Mouse (Mus musculus): ENCODE data around the gene Troap.

The Troap gene

DNA sequence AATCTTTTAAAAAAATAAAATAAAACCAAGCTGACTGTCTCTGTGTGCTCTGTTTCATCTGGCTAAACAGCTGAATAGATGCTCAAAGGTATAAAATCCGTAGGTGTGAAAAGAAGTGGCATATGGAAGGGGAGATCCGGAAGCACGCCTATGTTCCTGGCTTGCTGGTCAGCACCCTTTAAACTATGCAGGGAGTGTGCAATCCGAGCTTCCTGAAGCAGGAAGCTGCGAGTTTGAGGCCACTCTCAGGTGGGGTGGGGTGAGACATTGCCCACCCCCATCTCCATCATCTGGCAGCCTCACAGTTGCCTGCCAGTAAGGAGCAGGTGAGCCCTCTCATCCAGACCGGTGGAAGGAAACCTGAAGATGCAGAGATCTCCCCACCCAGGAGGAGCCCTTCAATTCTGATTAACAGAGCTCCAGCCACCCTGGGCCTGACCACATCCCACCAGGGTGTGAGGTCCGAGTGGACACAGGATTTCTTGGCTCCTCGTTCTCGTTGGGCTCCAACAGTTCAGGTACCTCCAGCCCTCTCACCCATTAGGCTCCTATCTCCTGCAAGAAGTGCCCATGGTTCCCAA, at the start of gene Troap:
Troap (plus strand) TSS at position 557 of the 581 bp plus-strand sequence.
- DNase-seq (ENCODE audit: low spot score), result no peak

DNA sequence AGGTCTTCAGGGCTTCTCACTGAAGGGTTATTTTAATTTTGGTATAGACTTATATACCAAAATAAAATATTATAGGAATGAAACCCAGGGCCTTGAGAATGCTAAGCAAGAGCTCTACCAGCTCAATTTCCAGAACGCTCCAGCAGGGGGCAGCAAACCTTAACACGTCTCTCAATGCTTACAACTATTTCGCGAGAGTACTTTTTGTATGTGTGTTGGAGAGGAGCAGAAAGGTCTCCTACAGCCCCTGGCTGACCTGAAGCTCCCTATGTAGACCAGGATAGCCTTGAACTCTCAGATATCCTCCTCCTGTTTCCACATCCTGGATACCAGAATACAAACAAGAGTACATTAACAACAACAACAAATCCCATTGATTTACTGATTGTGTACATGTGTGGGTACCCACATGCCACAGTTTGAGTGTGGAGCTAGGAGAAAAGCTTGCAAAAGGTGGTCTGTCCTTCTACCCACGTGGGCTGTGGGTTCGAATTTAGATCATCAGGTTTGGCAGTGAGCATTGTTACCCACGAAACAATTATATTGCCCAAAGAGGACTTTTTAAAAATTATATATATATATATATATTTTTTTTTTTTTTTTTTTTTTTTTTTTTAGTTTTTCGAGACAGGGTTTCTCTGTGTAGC, 49.6 kb upstream of the Troap start:
- DNase-seq (ENCODE audit: low spot score), result peak; percentile 93

DNA sequence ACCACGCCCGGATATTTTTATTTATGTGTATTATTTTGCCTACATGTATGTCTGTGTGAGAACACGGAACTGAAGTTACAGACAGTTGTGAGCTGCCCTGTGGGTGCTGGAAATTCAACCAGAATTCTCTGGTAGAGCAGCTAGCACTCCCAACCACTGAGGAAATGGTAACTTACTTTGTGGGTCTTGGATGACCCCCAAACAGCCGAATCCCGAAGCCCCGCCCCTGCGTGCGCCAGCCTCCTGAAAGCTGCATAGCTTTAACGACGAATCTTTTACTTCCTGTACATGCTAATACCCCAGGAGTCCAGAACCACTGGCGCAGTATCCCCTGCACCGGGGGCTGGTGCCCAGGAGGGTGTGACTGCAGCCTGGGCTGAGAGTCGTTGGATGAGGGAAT, 49.0 kb upstream of the Troap start:
- DNase-seq (ENCODE audit: low spot score), result no peak

DNA sequence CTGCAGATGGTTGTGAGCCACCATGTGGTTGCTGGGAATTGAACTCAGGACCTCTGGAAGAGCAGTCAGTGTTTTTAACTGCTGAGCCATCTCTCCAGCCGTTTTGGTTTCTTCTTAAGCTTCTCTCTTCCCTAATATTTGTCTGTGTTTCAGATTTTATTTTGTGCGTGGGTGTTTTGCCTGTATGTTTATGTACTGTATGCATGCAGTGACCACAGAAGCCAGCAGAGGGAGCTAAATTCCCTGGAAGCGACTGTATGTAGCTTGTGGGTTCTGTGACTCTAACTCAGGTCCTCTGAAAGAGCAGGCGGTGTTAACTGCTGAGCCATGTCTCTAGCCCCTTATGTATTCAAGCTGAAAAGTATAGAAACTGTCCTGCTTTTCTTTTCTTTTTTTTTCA, 48.1 kb upstream of the Troap start:
- no peak for DNase-seq (ENCODE audit: low spot score)

DNA sequence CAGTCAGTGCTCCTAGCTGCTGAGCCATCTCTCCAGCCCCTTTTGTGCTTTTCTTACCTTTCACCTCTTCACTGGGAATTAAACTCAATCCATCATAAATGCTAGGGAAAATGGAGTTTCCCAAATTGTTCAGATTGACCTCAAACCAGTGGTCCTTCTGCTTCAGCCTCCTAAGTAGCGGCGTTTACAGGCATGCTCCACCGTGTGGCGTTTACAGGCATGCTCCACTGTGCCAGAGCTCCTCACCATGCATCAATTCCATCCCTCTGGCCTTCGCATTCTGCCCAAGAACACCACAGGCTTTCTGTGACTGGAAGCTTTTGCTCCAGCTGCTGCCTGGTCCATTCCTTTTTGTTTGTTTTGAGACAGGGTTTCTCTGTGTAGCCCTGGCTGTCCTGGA, 47.3 kb upstream of the Troap start:
- DNase-seq (ENCODE audit: low spot score), result no peak

DNA sequence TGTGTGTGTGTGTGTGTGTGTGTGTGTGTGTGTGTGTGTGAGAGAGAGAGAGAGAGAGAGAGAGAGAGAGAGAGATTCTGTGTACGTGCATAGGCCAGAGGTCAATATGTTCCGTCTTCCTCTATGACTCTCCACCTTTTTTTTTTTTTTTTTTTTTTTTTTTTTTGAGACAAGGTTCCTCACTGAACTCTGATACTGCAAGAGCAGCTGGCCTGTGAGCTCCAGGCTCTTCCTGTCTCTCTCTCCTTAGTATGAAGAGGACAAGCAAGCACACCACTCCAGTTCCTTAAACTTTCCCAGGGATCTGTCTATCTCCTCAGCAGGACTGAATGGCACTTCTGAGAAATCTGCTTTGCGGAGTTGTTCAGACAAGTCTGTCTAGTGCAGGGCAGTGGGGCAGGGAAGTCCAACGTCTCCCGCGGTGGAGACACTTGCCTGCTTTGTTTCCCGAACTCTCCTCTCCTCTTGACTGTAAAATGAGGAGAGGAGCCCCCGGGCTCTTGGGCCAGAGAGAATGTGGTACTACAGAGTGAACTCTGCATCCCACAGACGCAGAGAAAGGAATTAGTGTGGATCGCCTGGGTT, 45.4 kb upstream of the Troap start:
- DNase-seq (ENCODE audit: low spot score), result no peak

DNA sequence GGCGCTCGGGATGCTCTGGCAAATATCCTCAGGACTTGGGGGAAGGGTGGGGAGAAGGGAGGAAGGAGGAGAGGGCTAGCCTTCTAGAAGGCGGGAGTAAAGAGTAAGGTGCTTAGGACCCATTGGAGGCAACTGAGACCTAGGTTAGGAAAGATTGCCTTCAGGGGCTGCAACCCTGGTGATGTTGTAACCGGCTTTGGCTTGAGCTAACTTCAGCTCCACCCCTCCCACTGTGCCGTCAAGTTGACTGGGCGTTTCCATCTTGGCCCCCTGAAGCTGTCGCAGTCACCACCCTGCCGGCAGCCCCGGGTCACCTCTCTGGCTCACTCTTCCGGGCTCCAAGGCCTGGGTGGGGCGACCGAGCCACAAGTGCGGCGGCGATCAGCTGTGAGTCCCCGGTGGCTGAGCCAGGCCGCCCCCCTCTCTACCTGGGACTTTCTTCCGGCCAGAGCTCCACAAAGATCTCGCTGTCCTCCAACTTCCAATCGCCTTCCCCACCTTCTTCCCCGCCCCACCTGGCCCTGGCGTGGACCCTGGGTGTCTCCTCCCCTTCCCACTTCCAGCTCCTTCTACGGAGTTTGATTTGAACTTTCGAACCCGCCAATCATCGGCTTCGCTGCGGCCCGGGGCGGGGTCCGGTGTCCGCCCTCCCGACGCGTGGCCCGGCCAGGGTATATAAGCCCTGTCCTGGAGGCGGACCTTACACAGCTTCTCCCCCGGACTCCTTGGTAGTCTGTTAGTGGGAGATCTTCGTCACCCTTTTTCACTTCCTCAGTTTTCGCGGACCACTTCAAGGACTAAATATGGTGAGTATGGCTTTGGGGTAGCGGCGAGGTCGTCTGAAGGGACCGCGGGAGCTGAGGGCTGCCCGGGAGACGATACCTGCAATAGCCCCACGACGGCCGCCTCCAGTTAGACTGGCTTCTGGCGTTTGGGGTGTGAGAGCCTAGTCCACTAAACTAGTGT, 44.5 kb upstream of the Troap start, which contains the start of gene Tuba1c:
Tuba1c (plus strand) TSS at position 273 of the 966 bp plus-strand sequence.
- DNase-seq (ENCODE audit: low spot score), result peak; percentile 91

DNA sequence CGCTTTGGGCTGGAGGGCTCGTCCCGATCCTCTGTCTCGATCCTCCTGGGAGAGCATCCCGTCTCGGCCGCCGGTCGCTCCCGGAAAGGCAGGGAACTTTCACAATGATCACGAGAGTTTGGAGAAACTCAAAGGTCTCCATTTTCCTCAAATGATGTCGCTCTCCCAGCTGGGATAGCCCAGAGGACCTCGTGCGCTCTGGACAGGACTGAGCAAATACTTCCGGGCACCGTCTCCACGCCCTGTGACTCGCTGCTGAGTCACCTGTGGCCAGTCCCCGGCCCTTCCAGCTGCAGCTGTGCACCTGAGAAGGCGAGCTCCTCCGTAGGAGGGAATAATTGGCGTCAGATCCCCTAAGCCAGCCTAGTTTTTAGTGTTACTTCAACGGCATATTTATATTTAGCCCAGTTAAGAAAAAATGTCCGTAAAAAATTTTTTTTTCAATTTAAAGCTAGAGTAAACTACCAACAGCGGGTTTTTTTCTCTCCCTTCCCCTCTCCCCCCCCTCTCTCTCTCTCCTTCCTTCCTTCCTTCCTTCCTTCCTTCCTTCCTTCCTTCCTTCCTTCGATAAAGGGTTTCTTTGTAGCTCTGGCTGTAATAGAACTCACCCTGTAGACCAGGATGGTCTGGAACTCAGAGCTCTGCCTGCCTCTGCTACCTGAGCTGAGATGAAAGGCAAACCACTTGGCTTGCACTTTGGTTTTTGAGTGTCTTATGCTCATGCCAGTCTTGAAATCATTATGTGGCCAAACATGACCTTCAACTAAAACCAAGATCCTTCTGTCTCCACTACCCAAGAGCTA, 43.6 kb upstream of the Troap start:
- peak; percentile 57 for DNase-seq (ENCODE audit: low spot score)

DNA sequence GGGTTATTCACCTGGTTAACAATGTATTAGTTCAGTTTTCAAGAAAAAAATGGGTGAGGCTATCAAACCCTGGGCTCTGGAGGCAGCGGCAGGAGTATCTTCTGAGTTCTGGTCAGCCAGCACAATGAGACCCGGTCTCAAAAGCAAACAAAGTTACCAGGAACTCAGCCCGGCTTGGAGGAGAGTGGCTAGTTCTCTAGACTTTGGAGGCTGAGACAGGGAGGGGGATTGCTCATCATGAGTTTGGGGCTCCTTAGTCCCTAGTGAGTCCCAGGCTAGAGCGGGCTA, 43.0 kb upstream of the Troap start:
- DNase-seq (ENCODE audit: low spot score), result no peak

DNA sequence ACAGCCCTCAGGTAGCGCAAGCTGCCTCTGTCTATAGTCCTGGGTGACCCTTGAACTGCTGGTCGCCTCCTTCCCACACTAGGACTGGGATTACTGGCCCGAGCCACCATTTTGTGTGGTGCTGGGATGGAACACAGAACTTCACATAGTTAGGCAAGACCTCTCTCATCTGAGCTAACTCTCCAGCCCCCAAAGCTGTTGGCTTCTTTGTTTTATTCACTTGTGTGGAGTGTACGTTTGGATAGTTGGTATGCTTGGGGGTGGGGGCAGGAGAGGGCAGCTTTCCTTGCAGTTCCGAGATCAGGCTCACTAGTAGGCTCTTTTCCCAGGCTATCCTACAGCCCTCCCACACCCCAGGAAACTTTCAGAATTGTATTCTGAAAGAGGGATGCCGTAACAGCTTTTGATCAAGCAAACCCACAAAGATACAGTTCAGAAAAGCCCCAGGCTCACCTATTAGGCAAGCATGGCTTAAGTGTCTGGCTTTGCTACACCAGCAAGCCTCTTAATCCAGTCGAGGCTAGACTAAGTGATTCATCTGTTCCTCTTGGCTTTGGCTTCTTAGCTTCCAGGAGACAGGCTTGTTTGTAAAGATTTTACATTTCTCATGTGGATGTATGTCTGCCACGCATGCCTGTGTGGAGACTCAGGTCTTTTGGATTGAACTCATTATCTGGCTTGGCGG, 42.2 kb upstream of the Troap start:
- no peak for DNase-seq (ENCODE audit: low spot score)

DNA sequence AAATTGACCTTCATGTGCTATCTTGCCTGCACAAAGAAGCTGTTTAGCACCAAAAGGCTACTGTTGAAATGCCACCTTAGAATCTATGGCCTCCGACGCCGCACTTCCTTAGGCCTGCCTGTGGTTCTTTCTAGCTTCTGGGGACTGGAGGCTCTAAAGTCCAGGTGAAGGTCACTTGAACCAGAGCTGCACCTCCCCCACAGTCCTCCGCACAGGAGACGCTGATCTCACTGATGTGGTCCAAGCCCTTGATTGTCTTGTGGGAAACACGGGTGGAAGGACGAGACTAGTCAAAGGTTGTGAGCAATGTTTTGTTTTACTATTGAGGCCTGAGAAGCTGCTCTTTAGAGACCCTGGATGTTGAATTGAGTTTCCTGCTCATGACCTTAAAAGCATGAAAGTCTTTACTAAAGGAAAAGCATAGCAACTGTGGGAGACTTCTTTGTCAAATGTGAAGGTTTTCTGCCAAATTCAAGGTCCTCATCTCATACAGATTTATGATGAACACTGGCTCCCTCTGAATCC, 41.6 kb upstream of the Troap start:
- no peak for DNase-seq (ENCODE audit: low spot score)

DNA sequence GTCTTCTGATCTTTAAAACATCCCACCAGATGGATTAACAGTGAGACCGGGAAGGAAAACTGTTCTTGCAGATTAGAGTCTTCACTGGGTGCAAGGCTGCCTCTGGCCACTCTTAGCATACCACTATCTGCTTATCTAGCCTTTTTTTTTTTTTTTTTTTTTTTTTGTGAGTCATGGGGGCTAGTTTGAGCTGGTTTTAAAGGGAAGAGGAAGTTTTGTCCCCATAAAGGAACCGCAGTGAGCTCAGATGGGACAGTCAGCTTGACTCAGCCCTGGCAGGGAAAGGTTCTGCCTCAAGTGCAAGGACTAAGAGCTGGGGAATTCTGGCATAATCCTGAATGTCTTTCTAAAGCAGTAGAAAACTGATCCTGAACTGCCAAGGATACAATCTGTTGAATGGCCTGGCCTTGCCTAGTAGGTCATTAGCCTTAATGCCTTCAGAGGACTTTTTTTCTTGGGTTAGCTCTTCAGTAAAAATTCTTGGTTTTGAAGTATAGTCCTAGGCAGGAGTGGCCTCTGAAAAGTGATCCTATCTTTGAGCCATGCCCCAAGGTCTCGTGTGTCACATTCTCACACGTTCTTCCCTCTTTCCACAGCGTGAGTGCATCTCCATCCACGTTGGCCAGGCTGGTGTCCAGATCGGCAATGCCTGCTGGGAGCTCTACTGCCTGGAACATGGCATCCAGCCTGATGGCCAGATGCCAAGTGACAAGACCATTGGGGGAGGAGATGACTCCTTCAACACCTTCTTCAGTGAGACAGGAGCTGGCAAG, 40.7 kb upstream of the Troap start:
- no peak for DNase-seq (ENCODE audit: low spot score)

DNA sequence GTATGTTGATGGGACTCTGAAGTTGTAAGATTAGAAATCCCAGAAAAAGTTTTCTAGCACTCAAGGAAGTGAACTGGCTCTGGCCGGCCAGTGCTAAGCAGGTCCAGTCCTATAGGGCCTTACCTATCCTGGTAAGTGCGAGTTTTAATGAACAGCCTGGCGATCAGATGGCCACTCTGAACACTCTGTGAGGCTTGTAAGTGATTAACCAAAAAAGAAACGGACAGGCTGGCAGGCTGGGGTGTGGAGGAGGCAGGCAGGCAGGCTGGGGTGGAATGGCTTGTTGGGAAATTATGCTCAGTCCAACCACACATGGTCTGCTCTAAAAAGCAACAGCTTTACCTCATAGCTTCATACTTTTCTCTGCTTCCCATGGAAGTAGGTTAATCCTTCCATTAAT, 38.9 kb upstream of the Troap start:
- no peak for DNase-seq (ENCODE audit: low spot score)

DNA sequence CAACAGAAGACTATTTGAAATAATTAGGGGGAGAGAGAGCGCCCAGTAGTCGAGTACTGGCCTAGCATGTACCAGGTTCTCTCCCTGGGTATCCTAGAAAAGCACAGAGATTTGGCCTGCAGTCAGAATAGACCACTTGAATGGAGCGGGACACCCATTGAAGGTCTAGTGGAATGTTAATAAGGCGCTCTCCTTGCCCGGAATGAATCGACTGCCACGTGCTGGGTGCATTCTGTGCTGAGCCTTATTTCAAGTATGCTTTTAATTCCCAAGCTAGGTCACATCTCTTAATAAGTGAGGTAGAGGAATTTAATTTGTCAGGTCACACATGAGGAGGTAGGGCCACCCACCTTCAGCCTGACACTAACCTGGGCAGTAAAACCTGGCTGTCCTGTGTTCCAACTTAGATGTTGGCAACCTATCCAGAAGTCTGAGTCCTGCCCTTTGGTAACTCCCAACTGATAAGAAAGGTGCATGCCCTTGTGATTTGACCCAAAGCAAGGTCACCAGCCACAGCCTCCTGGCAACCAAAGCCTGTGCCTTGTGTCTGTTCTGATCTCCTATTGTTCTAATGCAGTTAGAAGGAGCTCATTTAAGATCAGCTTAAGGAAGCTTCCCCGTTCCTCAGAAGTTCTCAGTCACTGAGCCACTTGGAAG, 38.0 kb upstream of the Troap start:
- DNase-seq (ENCODE audit: low spot score), result no peak

DNA sequence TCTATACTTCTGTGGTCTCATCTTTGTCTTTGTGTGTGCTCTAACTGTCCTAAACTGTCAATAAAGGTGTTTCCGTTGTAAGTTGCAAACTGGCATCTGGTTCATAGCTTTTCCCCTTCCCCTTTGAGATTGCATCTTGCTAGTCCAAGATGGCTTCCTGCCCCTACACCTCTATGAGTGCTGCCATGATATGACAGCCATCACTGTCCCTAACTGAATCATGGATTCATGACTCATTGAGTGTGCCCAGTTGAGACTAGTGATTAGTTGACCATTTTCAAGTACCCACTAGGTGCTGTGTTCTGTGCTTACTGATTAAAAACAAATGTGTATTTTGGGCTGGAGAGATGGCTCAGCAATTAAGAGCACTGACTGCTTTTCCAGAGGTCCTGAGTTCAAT, 36.4 kb upstream of the Troap start:
- no peak for DNase-seq (ENCODE audit: low spot score)

DNA sequence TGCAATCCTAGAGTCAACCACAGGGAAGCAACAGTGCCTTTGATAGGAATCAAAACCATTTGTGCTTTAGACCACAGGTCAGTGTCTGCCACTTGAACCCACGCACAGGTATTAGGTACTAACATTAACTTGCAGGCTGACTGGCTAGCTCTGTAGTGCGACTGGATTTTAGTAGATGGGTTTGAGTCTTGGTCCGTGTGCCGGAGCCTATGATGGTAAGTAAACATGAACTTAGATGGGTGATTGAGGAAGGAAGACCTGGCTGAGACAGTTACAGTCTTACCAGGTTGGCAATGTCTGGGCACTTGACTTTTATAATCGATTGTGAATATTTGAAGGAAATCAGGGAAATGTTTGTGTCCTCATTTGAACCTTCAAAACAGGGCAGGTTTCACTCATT, 35.6 kb upstream of the Troap start:
- no peak for DNase-seq (ENCODE audit: low spot score)

DNA sequence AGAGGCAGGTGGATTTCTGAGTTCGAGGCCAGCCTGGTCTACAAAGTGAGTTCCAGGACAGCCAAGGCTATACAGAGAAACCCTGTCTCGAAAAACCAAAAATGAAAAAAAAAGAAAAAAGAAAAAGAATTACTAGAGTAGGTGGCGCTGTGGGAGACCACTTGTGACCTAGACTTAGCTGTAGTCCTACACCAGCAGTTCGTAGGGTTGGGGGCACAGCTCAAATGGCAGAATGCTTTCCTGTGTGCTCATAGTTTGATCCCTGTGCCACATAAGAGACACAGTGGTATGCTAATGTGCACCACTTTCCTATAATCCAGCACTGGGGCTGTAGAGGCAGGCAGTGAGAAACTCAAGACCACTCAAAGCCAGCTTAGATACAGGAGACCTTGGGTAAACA, 35.1 kb upstream of the Troap start:
- no peak for DNase-seq (ENCODE audit: low spot score)

DNA sequence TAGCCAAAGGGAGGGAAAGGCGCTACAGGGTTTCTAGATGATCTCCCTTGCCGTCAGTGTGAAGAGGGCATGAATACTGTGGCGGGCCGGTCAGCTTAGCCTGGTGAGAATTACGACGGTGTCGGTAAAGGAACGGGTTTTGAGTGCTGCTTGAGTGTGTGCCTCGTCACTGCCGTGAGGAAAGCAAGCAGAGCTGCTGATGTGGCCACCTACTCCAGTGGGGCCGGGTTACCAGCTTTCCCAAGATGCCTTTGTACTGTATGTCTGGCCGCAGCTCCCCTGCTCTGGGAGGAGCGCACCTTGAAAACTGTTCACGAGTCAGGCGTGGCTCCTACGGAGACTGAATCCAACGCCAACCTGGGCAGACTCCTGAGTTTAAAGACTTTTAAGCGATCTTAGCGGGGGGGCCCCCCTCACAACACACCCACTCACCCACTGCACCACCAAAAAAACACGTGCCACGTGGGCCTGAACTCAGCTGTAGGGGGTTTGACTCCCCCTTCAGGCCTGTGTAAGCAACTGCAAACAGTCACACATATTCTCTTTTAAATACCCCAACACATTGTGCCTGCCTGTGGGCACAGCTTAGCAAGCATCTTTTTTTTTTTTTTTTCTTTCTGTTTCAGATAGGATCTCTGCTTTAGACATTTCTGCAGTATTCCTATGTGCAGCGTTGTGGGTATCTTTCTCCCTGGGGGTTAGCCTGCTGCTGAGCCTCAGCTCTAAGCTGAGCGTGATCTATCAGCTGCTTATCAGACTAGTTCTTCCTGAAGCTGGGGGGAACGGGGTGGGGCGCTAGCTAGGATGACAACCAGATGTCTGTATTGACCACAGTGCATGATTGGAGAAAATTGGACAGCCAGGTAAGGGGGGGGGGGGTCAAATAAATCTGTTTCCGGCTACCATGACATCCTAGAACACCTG, 34.1 kb upstream of the Troap start:
- no peak for DNase-seq (ENCODE audit: low spot score)

All from testis, postnatal 10 days (tissue).